Mouse (Mus musculus) c-Kit-positive CD71-positive TER-119-positive erythroid progenitor cells, embryonic 14.5 days (primary cell): Measurements from ENCODE around the gene Ccdc51.
"Not testable (repeated sequence)": the region's sequence is repeated elsewhere in the genome, so short reads cannot be mapped to it uniquely, and the experiment has no call there.

Experiments used
- DNase-seq: peaks from one replicate; pipeline ENCODE4 v3.0.0-alpha.2; 2013; ENCODE audit warnings: low spot score

Ccdc51 gene

GRCm38 (mm10) chr9:109125043-109125442 lies 42.8 kb downstream of the Ccdc51 start:
- DNase-seq, result no peak

- no peak for DNase-seq
Observed at GRCm38 (mm10) chr9:109125481-109125880, 43.2 kb downstream of the Ccdc51 start.

- DNase-seq, result no peak
Observed at GRCm38 (mm10) chr9:109127076-109127475, 44.8 kb downstream of the Ccdc51 start.

GRCm38 (mm10) chr9:109128211-109128610 lies 45.9 kb downstream of the Ccdc51 start:
- no peak for DNase-seq

GRCm38 (mm10) chr9:109130076-109130475 lies 47.8 kb downstream of the Ccdc51 start:
- no peak for DNase-seq

GRCm38 (mm10) chr9:109140414-109140813 lies 58.1 kb downstream of the Ccdc51 start:
- DNase-seq, result not testable (repeated sequence)
